Mouse (Mus musculus) ES-E14 (cell line): Measurements from ENCODE around the gene Spef2. TPM values are rescaled to one million over a fixed set of nuclear protein-coding genes. Genes with fewer than 3 reads are reported as not detected.
"Not testable (repeated sequence)": the region's sequence is repeated elsewhere in the genome, so short reads cannot be mapped to it uniquely, and the experiment has no call there.

Source experiments
- DNase-seq: peaks from one replicate; pipeline ENCODE4 v3.0.0-alpha.2; 2013; ENCODE audit warnings: low read depth, low spot score
- H3K27ac ChIP-seq: 2 replicates; pipeline ENCODE4 v1.5.1; 2012; ENCODE audit warnings: low read depth, mild to moderate bottlenecking, low read length, moderate library complexity, mixed read lengths; ENCODE audit not compliant: poor library complexity, insufficient read depth, severe bottlenecking
- H3K36me3 ChIP-seq: 2 replicates; pipeline ENCODE4 v1.6.1; 2012; ENCODE audit warnings: mild to moderate bottlenecking, low read length, moderate library complexity, mixed read lengths; ENCODE audit not compliant: control insufficient read depth, poor library complexity, insufficient read depth, severe bottlenecking
- H3K4me1 ChIP-seq, 2 experiments: fragments of 150-350 bp in 1 of 2; sonication (generic) in 1 of 2; 2 replicates each; pipeline ENCODE4 v1.6.1; 2012; ENCODE audit warnings: low read length in 2 of 2, mild to moderate bottlenecking in 1 of 2, mixed read lengths in 1 of 2; ENCODE audit not compliant: control insufficient read depth in 2 of 2, insufficient read depth in 2 of 2, poor library complexity in 1 of 2
- H3K4me3 ChIP-seq, 2 experiments: fragments of 150-350 bp in 1 of 2; sonication (generic) in 1 of 2; 2 replicates each; pipeline ENCODE4 v1.5.1; 2012; ENCODE audit warnings: low read length in 2 of 2, low read depth in 1 of 2, mild to moderate bottlenecking in 1 of 2, mixed read lengths in 1 of 2; ENCODE audit not compliant: insufficient read depth in 1 of 2, poor library complexity in 1 of 2, severe bottlenecking in 1 of 2
- H3K9ac ChIP-seq: 2 replicates; pipeline ENCODE4 v1.6.1; 2012; ENCODE audit warnings: low read depth, mild to moderate bottlenecking, low read length, mixed read lengths; ENCODE audit not compliant: poor library complexity, insufficient read depth, severe bottlenecking
- H3K9me3 ChIP-seq: fragments of 150-350 bp; sonication (generic); 2 replicates; pipeline ENCODE4 v1.6.1; 2012; ENCODE audit warnings: low read depth, mild to moderate bottlenecking, low read length; ENCODE audit not compliant: control insufficient read depth, insufficient read depth
- CHD2 ChIP-seq: IDR thresholded peaks from 2 replicates; pipeline ENCODE4 v1.6.1; 2014; ENCODE audit warnings: mild to moderate bottlenecking, low read depth, low read length, inconsistent platforms
- HCFC1 ChIP-seq: IDR thresholded peaks from 2 replicates; pipeline ENCODE4 v1.6.1; 2012; ENCODE audit warnings: low read length, inconsistent platforms, borderline replicate concordance; ENCODE audit not compliant: insufficient read depth
- MAFK ChIP-seq: IDR thresholded peaks from 2 replicates; pipeline ENCODE4 v1.6.1; 2014; ENCODE audit warnings: mild to moderate bottlenecking, low read depth, low read length, inconsistent platforms; ENCODE audit not compliant: insufficient read depth
- ZC3H11A ChIP-seq: IDR thresholded peaks from 2 replicates; pipeline ENCODE4 v1.6.1; 2012; ENCODE audit warnings: low read depth, mild to moderate bottlenecking, inconsistent platforms, low read length, borderline replicate concordance
- ZNF384 ChIP-seq: IDR thresholded peaks from 2 replicates; pipeline ENCODE4 v1.6.1; 2012; ENCODE audit warnings: low read depth, low read length, inconsistent platforms
- in situ Hi-C, 2 experiments: fragments of 600-800 bp; cut with MboI; formaldehyde crosslinking; loops; one replicate each; pipeline ENCODE4 v1.15.1; 2025; ENCODE audit warnings: low sequenced_read_pairs in 2 of 2, inconsistent platforms in 1 of 2; ENCODE audit not compliant: unreplicated experiment in 2 of 2
- total RNA-seq: library from RNA; depleted of rRNA; stranded (reverse); fragments of 300-350 nt; gene quantifications from 2 replicates; pipeline ENCODE4 v1.2.3, GENCODE M21; 2012

The Spef2 gene
- total RNA-seq, 1 experiment, result 0.31 TPM

GRCm38 (mm10) chr15:9567316-9567715 lies 181.4 kb downstream of the Spef2 start:
- no peak for TF ChIP-seq CHD2
- TF ChIP-seq MAFK, result no peak
- TF ChIP-seq ZNF384, result no peak
- no peak overlapping the region for H3K9ac ChIP-seq
- no peak overlapping the region for H3K27ac ChIP-seq
- no peaks in the 10 kb centered on the region for H3K36me3 ChIP-seq
- in situ Hi-C loops, result no loop called here
- H3K4me3 ChIP-seq, result no peak overlapping the region
- no peaks in the 10 kb centered on the region for H3K9me3 ChIP-seq
- H3K4me1 ChIP-seq, result no peaks in the 10 kb centered on the region
- DNase-seq, result no peak

GRCm38 (mm10) chr15:9565396-9565795 lies 183.3 kb downstream of the Spef2 start:
- no peak overlapping the region for H3K9ac ChIP-seq
- no peaks in the 10 kb centered on the region for H3K9me3 ChIP-seq
- no peak overlapping the region for H3K4me3 ChIP-seq
- no peak for TF ChIP-seq CHD2
- TF ChIP-seq ZNF384, result no peak
- TF ChIP-seq HCFC1, result no peak
- no peak for TF ChIP-seq MAFK
- no peak for TF ChIP-seq ZC3H11A
- no peaks in the 10 kb centered on the region for H3K4me1 ChIP-seq
- in situ Hi-C loops, result no loop called here
- no peaks in the 10 kb centered on the region for H3K36me3 ChIP-seq
- no peak overlapping the region for H3K27ac ChIP-seq
- DNase-seq, result no peak

GRCm38 (mm10) chr15:9564156-9564555 lies 184.5 kb downstream of the Spef2 start:
- no peak overlapping the region for H3K4me3 ChIP-seq
- in situ Hi-C loops, result no loop called here
- no peaks in the 10 kb centered on the region for H3K9me3 ChIP-seq
- H3K36me3 ChIP-seq, result no peaks in the 10 kb centered on the region
- H3K9ac ChIP-seq, result no peak overlapping the region
- DNase-seq, result no peak
- TF ChIP-seq MAFK, result no peak
- no peak for TF ChIP-seq CHD2
- no peak for TF ChIP-seq ZC3H11A
- no peak for TF ChIP-seq ZNF384
- TF ChIP-seq HCFC1, result no peak
- H3K4me1 ChIP-seq, result no peaks in the 10 kb centered on the region
- H3K27ac ChIP-seq, result no peak overlapping the region

GRCm38 (mm10) chr15:9557264-9557663 lies 191.4 kb downstream of the Spef2 start:
- H3K9ac ChIP-seq, DNase-seq, H3K4me3 ChIP-seq, H3K36me3 ChIP-seq, H3K9me3 ChIP-seq, H3K27ac ChIP-seq, in situ Hi-C loops, H3K4me1 ChIP-seq: not testable (repeated sequence)

- no peak for DNase-seq
- Histone ChIP-seq H3K4me3 (no peak overlapping the region), H3K4me1 (no peaks in the 10 kb centered on the region), H3K9ac (no peak overlapping the region), H3K36me3 (no peaks in the 10 kb centered on the region), H3K9me3 (no peaks in the 10 kb centered on the region), H3K27ac (no peak overlapping the region)
- in situ Hi-C loops, result no loop called here
- TF ChIP-seq ZNF384, result no peak
- TF ChIP-seq HCFC1, result no peak
- TF ChIP-seq ZC3H11A, result no peak
- no peak for TF ChIP-seq MAFK
- no peak for TF ChIP-seq CHD2
Observed at GRCm38 (mm10) chr15:9548951-9549350, 199.7 kb downstream of the Spef2 start.
